Mouse (Mus musculus): ENCODE results near the gene Gpsm3. TPM values are rescaled to one million over a fixed set of nuclear protein-coding genes. Genes with fewer than 3 reads are reported as not detected.
A peak's percentile ranks its signal among the peaks of the same experiment; 100 is the strongest.

Gene Gpsm3
- polyA plus RNA-seq, 1 experiment from 2014 or later = 15.4 TPM

DNA sequence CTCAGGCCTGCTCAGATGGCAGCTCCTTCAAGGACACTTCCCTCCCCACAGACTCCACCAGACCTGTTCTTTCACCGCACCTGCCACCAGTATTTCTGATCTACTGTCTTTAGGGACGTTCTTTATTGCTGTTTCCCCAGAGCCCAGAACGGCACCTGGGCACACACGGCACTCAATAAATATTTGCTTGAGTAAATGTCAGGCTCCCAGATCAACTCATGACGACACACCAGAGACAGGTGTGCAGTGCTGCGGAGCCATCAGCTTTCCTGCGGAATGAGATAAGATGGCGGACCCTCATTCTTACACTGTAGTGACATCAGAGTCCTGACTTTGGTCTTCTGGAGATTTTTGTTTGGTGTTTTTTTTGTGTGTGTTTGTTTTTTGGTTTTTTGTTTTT is 31.4 kb downstream of the Gpsm3 start:
- H3K9ac ChIP-seq (ENCODE audit: low read length) = no peak overlapping the region
- peaks cover 9% of the 10 kb centered on the region; the same call in 1 of the 2 replicates for H3K36me3 ChIP-seq (ENCODE audit: control insufficient read depth, insufficient read depth, low read length)
- no peak overlapping the region for H3K4me3 ChIP-seq (ENCODE audit: low read length)
- H3K27ac ChIP-seq (ENCODE audit: low read length) = no peak overlapping the region
- H3K4me2 ChIP-seq (ENCODE audit: low read depth, low read length) = no peak overlapping the region
- no peaks in the 10 kb centered on the region for H3K9me3 ChIP-seq (ENCODE audit: control insufficient read depth, low read length)
- WGBS = 57% methylated on average over 8 of the region's 8 CpGs
- no peak for ATAC-seq (ENCODE audit: low read depth)
- H3K27me3 ChIP-seq (ENCODE audit: control insufficient read depth, insufficient read depth, low read depth, low read length) = peaks cover 3% of the 10 kb centered on the region; the same call in 1 of the 2 replicates
- peaks cover under 1% of the 10 kb centered on the region; the same call in 1 of the 2 replicates for H3K4me1 ChIP-seq (replicated peaks; ENCODE audit: control insufficient read depth, insufficient read depth, low read length)

- Histone ChIP-seq H3K9me3 (ENCODE audit: control insufficient read depth, low read length) (no peaks in the 10 kb centered on the region), H3K27ac (ENCODE audit: low read length) (no peak overlapping the region), H3K36me3 (ENCODE audit: control insufficient read depth, insufficient read depth, low read length) (peaks cover 7% of the 10 kb centered on the region; the same call in 1 of the 2 replicates), H3K4me2 (ENCODE audit: low read depth, low read length) (no peak overlapping the region), H3K4me1 (replicated peaks; ENCODE audit: control insufficient read depth, insufficient read depth, low read length) (peaks cover 12% of the 10 kb centered on the region), H3K4me3 (ENCODE audit: low read length) (no peak overlapping the region), H3K9ac (ENCODE audit: low read length) (no peak overlapping the region), H3K27me3 (ENCODE audit: control insufficient read depth, insufficient read depth, low read depth, low read length) (peaks cover 3% of the 10 kb centered on the region; the same call in 1 of the 2 replicates)
- ATAC-seq (ENCODE audit: low read depth) = no peak
- WGBS = 78% methylated on average over 9 of the region's 9 CpGs
Observed at GRCm38 (mm10) chr17:34623161-34623560, 33.6 kb downstream of the Gpsm3 start.

GRCm38 (mm10) chr17:34624981-34625380 is 35.4 kb downstream of the Gpsm3 start:
- H3K27ac ChIP-seq (ENCODE audit: low read length) = no peak overlapping the region
- H3K27me3 ChIP-seq (ENCODE audit: control insufficient read depth, insufficient read depth, low read depth, low read length) = peaks cover 11% of the 10 kb centered on the region
- WGBS = 89% methylated on average over 3 of the region's 3 CpGs
- no peaks in the 10 kb centered on the region for H3K9me3 ChIP-seq (ENCODE audit: control insufficient read depth, low read length)
- peaks cover 19% of the 10 kb centered on the region for H3K4me1 ChIP-seq (replicated peaks; ENCODE audit: control insufficient read depth, insufficient read depth, low read length)
- no peak overlapping the region for H3K4me2 ChIP-seq (ENCODE audit: low read depth, low read length)
- H3K36me3 ChIP-seq (ENCODE audit: control insufficient read depth, insufficient read depth, low read length) = peaks cover 7% of the 10 kb centered on the region; the same call in 1 of the 2 replicates
- H3K9ac ChIP-seq (ENCODE audit: low read length) = no peak overlapping the region
- H3K4me3 ChIP-seq (ENCODE audit: low read length) = no peak overlapping the region
- no peak for ATAC-seq (ENCODE audit: low read depth)

DNA sequence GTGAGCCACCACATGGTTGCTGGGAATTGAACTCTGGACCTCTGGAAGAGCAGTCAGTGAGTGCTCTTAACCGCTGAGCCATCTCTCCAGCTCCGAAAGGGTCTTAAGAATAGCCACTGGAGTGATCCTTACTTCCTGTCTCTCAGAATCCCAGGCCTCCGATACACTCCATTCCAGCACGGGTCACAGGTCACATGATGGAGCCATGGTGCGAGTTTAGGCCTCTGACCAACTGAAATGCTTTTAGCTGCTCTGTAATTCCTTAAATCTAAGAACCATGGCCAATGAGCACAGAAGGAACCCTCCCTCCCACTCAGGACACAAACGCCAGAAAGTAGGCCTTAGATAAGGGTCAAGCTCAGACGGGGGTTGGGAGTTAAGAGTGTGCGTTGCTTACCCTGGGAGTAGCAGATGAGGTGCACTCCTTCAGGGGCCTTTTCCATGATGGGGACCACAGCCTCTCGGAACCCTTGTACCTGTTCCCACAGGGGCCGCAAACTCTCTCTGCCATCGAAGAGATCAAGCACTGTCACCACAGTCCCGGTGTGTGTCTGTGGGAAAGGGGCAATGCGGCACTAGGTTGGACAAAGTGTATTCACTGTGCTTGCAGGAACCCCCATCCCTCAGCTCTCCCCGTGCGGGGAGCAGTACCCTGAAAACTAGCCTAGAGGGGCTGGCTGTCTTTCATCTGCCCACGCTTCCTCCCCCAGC is 36.6 kb downstream of the Gpsm3 start:
- peak overlapping the region; percentile 73 for H3K9ac ChIP-seq (ENCODE audit: low read length)
- no peak for ATAC-seq (ENCODE audit: low read depth)
- peak overlapping the region; percentile 88 for H3K4me2 ChIP-seq (ENCODE audit: low read depth, low read length)
- peak overlapping the region; percentile 84; the same call in 1 of the 2 replicates for H3K27ac ChIP-seq (ENCODE audit: low read length)
- H3K4me3 ChIP-seq (ENCODE audit: low read length) = peak overlapping the region; percentile 79
- no peaks in the 10 kb centered on the region for H3K9me3 ChIP-seq (ENCODE audit: control insufficient read depth, low read length)
- H3K36me3 ChIP-seq (ENCODE audit: control insufficient read depth, insufficient read depth, low read length) = peaks cover 7% of the 10 kb centered on the region; the same call in 1 of the 2 replicates
- H3K4me1 ChIP-seq (replicated peaks; ENCODE audit: control insufficient read depth, insufficient read depth, low read length) = peaks cover 24% of the 10 kb centered on the region
- 51% methylated on average over 16 of the region's 16 CpGs for WGBS
- H3K27me3 ChIP-seq (ENCODE audit: control insufficient read depth, insufficient read depth, low read depth, low read length) = peaks cover 24% of the 10 kb centered on the region

DNA sequence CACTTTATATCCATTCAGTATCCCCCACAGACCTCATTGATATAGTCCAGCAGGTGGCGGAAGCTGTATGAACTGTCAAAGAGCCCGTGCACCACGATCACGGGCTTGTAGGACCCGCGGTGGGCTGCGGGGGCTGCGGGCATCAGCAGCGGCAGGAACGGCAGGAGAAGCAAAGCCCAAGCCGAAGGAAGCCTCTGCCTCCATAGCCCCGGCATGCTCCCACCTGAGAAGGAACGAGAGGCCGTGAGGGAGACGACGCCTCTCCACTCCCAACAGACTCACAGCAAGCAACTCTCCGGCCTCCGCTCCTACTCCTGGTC is 37.1 kb downstream of the Gpsm3 start:
- Histone ChIP-seq H3K4me1 (replicated peaks; ENCODE audit: control insufficient read depth, insufficient read depth, low read length) (peaks cover 26% of the 10 kb centered on the region), H3K9ac (ENCODE audit: low read length) (peak overlapping the region; percentile 73)

GRCm38 (mm10) chr17:34627093-34627942 is 37.7 kb downstream of the Gpsm3 start:
- ATAC-seq (ENCODE audit: low read depth) = peak; percentile 86
- Histone ChIP-seq H3K9me3 (ENCODE audit: control insufficient read depth, low read length) (no peaks in the 10 kb centered on the region), H3K4me1 (replicated peaks; ENCODE audit: control insufficient read depth, insufficient read depth, low read length) (peaks cover 32% of the 10 kb centered on the region), H3K27ac (ENCODE audit: low read length) (peak overlapping the region; percentile 94), H3K4me3 (ENCODE audit: low read length) (peak overlapping the region; percentile 79), H3K27me3 (ENCODE audit: control insufficient read depth, insufficient read depth, low read depth, low read length) (peaks cover 35% of the 10 kb centered on the region), H3K36me3 (ENCODE audit: control insufficient read depth, insufficient read depth, low read length) (0 out of 2 replicates have a peak, but pooled peaks cover 7% of the 10 kb centered on the region), H3K9ac (ENCODE audit: low read length) (peak overlapping the region; percentile 73), H3K4me2 (ENCODE audit: low read depth, low read length) (peak overlapping the region; percentile 88)
- WGBS = under 1% methylated on average over 38 of the region's 45 CpGs

More for the DNA sequence above, 37.1 kb downstream of the Gpsm3 start:
- peaks cover 29% of the 10 kb centered on the region for H3K27me3 ChIP-seq (ENCODE audit: control insufficient read depth, insufficient read depth, low read depth, low read length)
- ATAC-seq (ENCODE audit: low read depth) = peak; percentile 23; the same call in 1 of the 2 replicates
- peak overlapping the region; percentile 88 for H3K4me2 ChIP-seq (ENCODE audit: low read depth, low read length)
- peaks cover 7% of the 10 kb centered on the region; the same call in 1 of the 2 replicates for H3K36me3 ChIP-seq (ENCODE audit: control insufficient read depth, insufficient read depth, low read length)
- WGBS = 0% methylated on average over 18 of the region's 18 CpGs
- H3K4me3 ChIP-seq (ENCODE audit: low read length) = peak overlapping the region; percentile 79
- H3K27ac ChIP-seq (ENCODE audit: low read length) = peak overlapping the region; percentile 84
- no peaks in the 10 kb centered on the region for H3K9me3 ChIP-seq (ENCODE audit: control insufficient read depth, low read length)

DNA sequence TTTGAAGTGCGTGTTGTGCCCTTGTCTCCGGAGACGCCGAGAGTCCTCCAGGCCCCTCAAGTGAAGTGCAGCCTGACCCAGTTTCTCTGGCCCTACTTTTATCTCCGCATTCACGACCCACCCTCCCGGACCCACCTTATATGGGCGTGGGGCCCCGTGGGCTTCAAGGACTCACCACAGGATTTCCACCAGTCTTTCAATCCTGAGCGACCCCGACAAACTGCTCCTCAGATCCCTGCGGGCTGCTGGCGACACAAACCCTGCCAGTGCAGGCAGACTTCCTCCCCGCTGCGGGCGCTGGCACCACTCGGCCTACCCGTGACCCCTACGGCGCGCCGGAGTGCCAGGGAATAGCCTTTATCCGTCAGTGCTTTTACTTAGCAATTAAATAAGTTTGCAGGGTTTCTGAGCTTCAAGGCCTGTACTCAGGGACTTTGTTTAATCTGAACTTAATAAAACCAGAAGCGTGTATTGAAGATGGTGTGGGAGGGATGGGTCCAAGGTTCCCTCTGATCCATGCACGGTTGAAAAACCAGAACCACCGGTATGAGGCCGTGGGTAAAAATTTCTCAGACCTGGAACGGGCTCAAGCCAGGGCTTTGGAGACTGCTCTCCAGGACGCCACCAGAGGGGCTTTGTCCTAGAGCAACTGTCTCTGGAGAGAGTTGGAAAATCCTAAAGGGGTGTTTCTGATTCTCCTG is 38.5 kb downstream of the Gpsm3 start, which contains the start of gene Ppt2:
Gene Ppt2 (minus strand): TSS at position 568 of the 701 bp plus-strand sequence.
- peaks cover 32% of the 10 kb centered on the region for H3K4me1 ChIP-seq (replicated peaks; ENCODE audit: control insufficient read depth, insufficient read depth, low read length)
- 2% methylated on average over 29 of the region's 29 CpGs for WGBS
- peak within 1 kb of the TSS; percentile 73 for H3K9ac ChIP-seq (ENCODE audit: low read length)
- H3K27ac ChIP-seq (ENCODE audit: low read length) = peak within 1 kb of the TSS; percentile 94
- peaks cover 42% of the 10 kb centered on the region for H3K27me3 ChIP-seq (ENCODE audit: control insufficient read depth, insufficient read depth, low read depth, low read length)
- peak within 1 kb of the TSS; percentile 88 for H3K4me2 ChIP-seq (ENCODE audit: low read depth, low read length)
- ATAC-seq (ENCODE audit: low read depth) = no peak; the same call in none of the 2 replicates
- H3K4me3 ChIP-seq (ENCODE audit: low read length) = peak within 1 kb of the TSS; percentile 79
- 0 out of 2 replicates have a peak, but pooled peaks cover 7% of the 10 kb centered on the region for H3K36me3 ChIP-seq (ENCODE audit: control insufficient read depth, insufficient read depth, low read length)
- no peaks in the 10 kb centered on the region for H3K9me3 ChIP-seq (ENCODE audit: control insufficient read depth, low read length)

DNA sequence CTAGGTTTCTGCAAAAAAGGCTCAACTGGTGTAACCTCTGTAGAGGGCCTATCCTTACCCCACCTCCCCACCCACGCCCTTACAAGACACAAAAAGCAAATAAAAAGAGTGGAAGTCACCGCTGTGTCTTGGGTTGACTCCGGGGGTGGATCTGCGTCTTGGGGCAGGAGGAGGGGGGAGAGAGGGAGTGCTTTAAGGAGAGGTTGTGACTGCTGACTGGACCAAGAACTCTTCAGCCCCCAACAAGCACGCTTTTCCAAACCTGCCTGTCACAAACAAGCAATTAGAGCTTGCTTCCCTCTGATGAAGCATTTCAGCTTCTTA is 39.0 kb downstream of the Gpsm3 start:
- peak overlapping the region; percentile 73 for H3K9ac ChIP-seq (ENCODE audit: low read length)
- ATAC-seq (ENCODE audit: low read depth) = no peak
- peaks cover 32% of the 10 kb centered on the region for H3K4me1 ChIP-seq (replicated peaks; ENCODE audit: control insufficient read depth, insufficient read depth, low read length)
- H3K9me3 ChIP-seq (ENCODE audit: control insufficient read depth, low read length) = no peaks in the 10 kb centered on the region
- WGBS = 33% methylated on average over 5 of the region's 5 CpGs
- peak overlapping the region; percentile 79 for H3K4me3 ChIP-seq (ENCODE audit: low read length)
- H3K27ac ChIP-seq (ENCODE audit: low read length) = peak overlapping the region; percentile 94; the same call in 1 of the 2 replicates
- peaks cover 47% of the 10 kb centered on the region for H3K27me3 ChIP-seq (ENCODE audit: control insufficient read depth, insufficient read depth, low read depth, low read length)
- H3K4me2 ChIP-seq (ENCODE audit: low read depth, low read length) = peak overlapping the region; percentile 88
- 0 out of 2 replicates have a peak, but pooled peaks cover 4% of the 10 kb centered on the region for H3K36me3 ChIP-seq (ENCODE audit: control insufficient read depth, insufficient read depth, low read length)

Data from lung, embryonic 16.5 days (tissue).